Mouse (Mus musculus) frontal cortex, adult 2 months (tissue): ENCODE results near the gene Alpk1. TPM values are rescaled to one million over a fixed set of nuclear protein-coding genes. Genes with fewer than 3 reads are reported as not detected.

Source experiments
- DNase-seq, 2 experiments: peaks; one replicate each; pipeline ENCODE4 v3.0.0; 2022; ENCODE audit warnings: low spot score in 1 of 2; ENCODE audit errors: extremely low spot score in 1 of 2
- polyA plus RNA-seq: library from polyadenylated mRNA; depleted of rRNA; stranded (reverse); fragments of >200 nt; gene quantifications from 2 replicates; pipeline ENCODE4 v1.2.3, GENCODE M21; 2012

Gene Alpk1
- polyA plus RNA-seq, 1 experiment = 4.2 TPM

GRCm38 (mm10) chr3:127745911-127746640, 34.3 kb downstream of the Alpk1 start:
- DNase-seq = no peak

DNA sequence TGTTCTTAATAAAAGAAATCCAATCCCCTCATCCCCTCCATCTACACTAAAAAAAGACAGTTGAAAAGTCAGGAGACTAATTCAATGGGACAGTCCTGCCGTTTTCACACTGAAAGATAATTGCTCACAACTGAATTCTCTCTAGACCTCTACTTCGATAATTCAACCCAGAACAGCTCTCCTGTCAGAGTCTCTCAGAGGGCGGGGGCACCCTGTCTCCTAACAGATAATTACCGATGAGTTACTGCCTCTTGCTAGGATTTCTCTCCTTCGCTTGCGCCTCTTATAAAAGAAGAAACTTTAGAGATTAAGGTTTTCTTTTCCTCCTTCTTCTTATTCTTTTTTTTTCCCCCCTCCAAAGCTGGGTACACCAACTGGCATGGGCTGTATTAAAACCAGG, 34.8 kb downstream of the Alpk1 start:
- no peak for DNase-seq

- no peak for DNase-seq
Observed at GRCm38 (mm10) chr3:127743614-127744365, 36.5 kb downstream of the Alpk1 start.

GRCm38 (mm10) chr3:127741473-127741872, 38.9 kb downstream of the Alpk1 start:
- DNase-seq = no peak

DNA sequence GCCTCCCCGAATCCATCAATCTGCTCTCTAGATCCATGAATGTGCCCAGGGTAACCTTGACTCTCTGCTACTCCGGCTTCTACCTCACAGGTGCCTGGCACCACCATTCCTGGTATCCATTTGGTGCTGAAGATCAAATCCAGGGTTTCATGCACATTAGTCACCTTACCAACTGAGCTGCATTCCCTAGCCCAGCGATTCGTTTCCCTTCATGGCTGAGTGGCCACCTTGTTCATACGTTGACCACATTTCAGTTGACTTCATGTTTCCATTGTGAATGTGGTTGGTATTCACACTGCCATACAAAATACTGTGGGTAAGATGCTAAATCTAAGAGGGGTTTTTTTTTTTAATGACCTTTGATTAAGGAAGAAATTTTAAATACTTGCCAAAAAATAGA, 42.5 kb downstream of the Alpk1 start:
- DNase-seq = no peak

GRCm38 (mm10) chr3:127735395-127735794, 44.9 kb downstream of the Alpk1 start:
- DNase-seq = no peak

- DNase-seq = no peak
Observed at GRCm38 (mm10) chr3:127729513-127730137, 50.7 kb downstream of the Alpk1 start.

GRCm38 (mm10) chr3:127728851-127729512, 51.3 kb downstream of the Alpk1 start:
- no peak for DNase-seq

GRCm38 (mm10) chr3:127728046-127728445, 52.3 kb downstream of the Alpk1 start:
- no peak for DNase-seq

- DNase-seq = no peak
Observed at GRCm38 (mm10) chr3:127720948-127721347, 59.4 kb downstream of the Alpk1 start.

DNA sequence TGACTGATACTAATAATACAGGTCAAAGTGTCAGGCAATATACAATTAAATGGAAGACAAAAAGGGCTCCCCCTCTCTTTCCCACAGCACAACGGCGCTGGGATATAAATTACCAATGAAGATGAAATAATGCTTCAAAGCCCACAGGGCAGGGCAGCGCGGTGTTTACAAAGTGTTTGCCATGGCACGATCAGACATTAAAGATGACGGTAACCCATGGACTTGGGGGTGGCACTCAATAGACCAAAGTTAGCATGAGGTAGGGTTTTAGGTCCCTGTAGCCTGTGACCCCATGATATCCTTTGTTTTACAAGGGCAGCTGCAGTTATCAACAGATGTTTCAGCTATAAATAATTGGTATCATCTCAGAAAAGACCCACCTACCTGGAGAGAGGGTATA, 60.3 kb downstream of the Alpk1 start:
- DNase-seq = no peak

DNA sequence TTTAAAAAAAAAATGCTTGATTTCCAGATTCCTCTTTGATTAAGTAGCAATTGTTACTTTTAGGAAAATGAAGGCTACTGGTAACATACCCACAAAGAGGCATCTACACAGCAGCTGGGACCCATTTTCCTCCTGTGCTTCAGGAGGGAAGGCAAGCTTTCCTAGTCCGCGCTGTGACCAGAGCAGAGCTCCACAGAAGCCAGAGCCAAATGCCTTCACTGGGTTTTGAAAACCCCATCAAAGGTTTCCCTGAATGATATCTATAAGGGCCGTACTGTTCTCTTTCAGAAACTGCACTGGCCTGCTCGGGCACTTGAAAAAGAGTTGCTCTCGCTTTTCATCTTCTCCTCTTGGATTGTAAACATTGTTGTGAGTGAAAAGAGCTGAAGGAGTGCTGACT, 60.7 kb downstream of the Alpk1 start:
- DNase-seq = no peak

DNA sequence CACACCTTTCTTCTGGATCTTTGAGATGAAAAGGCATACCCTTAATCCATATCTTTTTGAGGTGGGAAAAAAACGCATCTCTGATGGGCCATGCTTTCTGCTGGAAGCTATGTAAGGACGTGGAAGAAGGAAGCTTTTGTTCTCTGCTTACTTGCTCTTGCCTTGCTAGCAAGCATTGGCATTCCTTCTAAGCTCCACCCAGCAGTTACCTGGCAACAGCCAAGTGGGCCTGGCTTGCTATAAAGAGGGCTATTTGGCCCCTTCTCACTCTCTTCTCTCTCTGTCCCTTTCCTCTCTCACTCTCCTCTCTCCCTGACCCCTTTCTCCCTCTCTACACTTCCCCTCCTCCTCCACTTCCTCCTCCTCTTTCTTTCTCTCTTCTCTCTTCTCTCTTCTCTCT, 63.6 kb downstream of the Alpk1 start:
- no peak for DNase-seq

DNA sequence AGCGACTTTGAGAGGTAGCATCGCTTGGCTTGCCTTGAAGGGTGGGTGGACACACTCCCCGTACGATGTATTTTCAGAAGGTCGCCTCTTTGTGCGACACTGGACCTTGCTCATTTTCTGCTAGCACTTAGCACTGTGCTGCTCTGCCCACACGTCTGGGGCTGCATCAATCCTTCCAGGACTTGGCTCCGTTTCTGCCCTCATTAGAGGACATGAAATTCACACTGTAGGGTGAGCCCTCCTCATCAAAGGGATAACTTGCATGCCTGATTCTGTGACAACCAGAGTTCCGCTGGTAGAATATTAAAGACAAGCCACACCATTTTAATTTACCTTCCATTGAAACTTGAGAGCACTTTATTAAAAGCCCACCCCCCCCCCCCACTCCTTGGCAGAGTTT, 67.2 kb downstream of the Alpk1 start:
- DNase-seq = no peak

GRCm38 (mm10) chr3:127711536-127711935, 68.8 kb downstream of the Alpk1 start:
- DNase-seq = no peak

- DNase-seq = no peak
Observed at GRCm38 (mm10) chr3:127707089-127707485, 73.2 kb downstream of the Alpk1 start.

GRCm38 (mm10) chr3:127706445-127707088, 73.8 kb downstream of the Alpk1 start:
- DNase-seq = no peak

- peak; percentile 12 to 57 for DNase-seq
Observed at GRCm38 (mm10) chr3:127705515-127706444, 74.5 kb downstream of the Alpk1 start.

- DNase-seq = no peak
Observed at GRCm38 (mm10) chr3:127705139-127705514, 75.2 kb downstream of the Alpk1 start.
